Mouse (Mus musculus): ENCODE data around the gene Uso1.

DNA sequence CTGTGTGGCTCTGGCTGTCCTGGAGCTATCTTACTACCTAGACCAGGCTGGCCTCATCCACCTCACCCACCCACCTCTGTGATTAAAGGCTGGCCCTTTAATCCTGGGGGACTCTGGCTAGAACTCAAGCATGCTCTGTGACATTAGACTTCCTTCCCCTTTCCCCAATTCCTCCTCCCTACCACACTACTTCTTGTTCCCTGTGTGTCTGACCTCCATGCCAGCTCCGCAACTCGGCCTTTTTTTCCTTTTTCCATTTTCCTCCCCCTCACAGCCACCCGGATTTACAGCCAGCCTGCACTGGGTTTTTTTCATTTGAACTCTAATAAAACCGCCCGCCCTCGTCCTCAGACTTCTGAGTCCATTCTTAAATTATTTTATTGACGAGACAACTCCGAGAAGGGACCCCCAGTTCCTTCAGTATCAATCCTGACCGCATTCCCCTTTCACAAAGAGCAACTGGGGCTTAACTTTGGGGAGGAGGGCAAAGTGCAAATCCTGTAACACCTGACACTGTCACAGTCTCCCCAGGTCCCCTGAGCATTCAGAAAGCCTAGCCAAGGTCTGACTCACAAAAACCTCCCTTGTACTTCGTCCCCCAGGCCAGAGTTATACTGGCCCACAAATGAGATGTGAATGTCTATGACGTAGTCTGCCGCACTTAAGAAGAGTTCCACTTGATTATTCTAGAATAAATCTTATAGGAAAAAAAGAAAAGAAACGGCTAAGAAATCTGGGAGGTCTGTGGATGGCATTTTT lies 39.2 kb upstream of the Uso1 start:
- TF ChIP-seq CTCF (conservative IDR thresholded peaks at IDR 0.05; ENCODE audit: insufficient read depth, insufficient read length, low read depth, low read length) (no peak), POLR2A (IDR thresholded peaks at IDR 0.05; ENCODE audit: low read depth, low read length) (no peak)
